Mouse (Mus musculus): ENCODE results near the gene Scaf8.

GRCm38 (mm10) chr17:3217023-3217422, 102.3 kb downstream of the Scaf8 start:
- no peak for TF ChIP-seq CTCF (IDR thresholded peaks at IDR 0.05 in 2 of 3, conservative IDR thresholded peaks at IDR 0.05 in 1 of 3; ENCODE audit: control insufficient read depth in 1 of 3, insufficient read depth in 1 of 3, low read depth in 2 of 3, low read length in 3 of 3, poor library complexity in 1 of 3, severe bottlenecking in 1 of 3)
- TF ChIP-seq POLR2A (IDR thresholded peaks at IDR 0.05; ENCODE audit: control insufficient read depth in 1 of 2, insufficient read depth in 1 of 2, low read depth in 1 of 2, low read length in 2 of 2, poor library complexity in 1 of 2) = no peak
